Mouse (Mus musculus) naive thymus-derived CD4-positive, alpha-beta T cell, adult 2 months (primary cell): Measurements from ENCODE around the gene Lsamp.

ENCODE experiments used
- DNase-seq: peaks from one replicate; pipeline ENCODE4 v3.0.0-alpha.2; 2011; ENCODE audit warnings: low read depth

Gene Lsamp

DNA sequence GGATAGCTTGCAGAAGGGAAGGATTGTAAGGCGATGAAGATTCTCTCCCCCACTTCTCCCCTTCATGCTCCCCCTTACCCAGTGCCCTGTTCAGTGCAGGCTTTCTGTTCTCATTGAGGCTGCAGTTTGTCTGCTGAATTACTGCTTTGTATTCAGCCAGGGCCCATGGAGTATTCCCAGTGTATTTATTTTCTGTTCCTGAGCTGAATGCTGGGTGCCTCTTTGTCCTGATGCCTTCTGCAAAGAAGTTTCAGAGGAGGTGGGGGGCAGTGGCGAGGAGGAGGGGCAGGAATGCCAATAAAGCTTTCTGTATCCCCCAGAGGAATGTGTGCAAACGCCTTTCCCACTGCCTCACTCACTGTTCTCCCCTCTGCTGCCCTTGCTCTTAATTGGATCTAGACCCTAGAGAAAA is 1567.7 kb downstream of the Lsamp start:
- DNase-seq, result no peak

DNA sequence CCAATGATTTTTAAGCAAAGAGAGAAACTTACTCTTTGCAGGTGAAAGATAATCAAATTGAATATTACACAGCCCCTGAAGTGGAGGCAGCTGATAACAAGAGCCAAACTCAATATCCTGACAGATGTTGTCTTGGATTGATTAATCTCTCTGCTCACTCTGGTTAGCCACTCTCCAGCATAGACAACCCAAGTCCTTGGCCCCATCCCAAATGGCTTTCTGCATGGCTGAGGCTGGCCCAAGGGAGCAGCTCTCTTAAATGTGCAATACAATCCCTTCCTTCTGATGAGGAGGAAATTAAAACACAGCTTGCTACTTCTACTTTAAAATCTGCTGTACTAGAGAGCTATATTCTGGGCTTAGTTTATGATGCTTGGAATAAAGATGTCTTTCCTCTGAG is 1572.9 kb downstream of the Lsamp start:
- DNase-seq, result no peak

DNA sequence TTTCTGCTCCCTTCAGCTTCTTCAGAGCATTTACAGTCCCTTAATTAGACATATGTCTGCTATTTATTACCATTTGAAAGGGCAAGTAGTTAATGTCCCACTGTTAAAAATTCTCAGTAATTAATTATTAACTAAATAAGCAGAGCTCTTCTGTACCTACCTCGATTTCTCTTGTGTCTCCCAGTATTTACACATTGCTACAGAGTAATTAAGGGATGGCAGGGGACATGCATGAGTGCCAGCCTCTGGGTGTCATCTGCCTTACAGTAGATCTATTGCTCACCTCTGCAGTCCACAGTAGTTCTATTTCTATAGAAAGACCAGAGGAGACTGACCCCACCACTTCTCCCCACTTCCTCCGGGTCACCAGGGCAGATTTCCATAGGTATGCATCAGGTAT is 1581.1 kb downstream of the Lsamp start:
- no peak for DNase-seq

GRCm38 (mm10) chr16:41588675-41589301 is 1604.6 kb downstream of the Lsamp start:
- DNase-seq, result no peak

DNA sequence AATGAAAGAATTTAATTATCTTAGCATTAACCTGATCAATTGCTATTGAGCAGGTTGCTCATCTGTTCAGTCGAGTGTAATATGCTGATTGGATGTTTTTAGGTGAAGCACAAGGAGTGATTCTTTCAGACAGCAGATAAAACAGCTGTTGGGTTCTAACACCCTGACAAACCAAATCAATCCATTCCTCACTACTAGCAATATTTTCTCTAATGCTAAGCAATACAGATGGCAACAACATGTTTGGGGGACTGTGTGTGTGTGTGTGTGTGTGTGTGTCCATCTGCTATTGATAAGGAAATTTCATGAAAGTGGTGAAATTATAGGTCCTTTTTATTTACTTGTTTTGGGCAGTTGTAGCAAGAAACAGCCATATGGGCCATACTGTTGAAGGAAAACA is 1628.1 kb downstream of the Lsamp start:
- DNase-seq, result no peak

DNA sequence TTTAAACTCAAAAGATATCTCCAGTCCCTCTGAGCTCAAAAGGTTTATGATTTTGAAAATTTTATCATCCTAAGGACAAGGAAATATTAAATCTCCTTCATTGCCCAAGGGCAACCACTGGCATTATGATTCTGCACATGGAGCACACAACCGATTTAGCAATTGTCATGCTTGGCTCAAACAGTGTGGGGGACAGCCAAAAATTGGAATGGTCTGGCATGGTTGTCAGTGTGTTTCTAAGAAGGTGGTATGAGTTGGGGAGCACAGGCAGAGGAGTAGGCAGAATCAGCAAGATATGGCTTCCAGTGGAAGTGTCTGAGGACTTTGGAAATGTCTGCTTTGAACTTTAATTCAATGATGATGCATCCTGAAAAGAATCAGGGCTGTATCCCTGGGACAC is 1639.7 kb downstream of the Lsamp start:
- DNase-seq, result no peak

DNA sequence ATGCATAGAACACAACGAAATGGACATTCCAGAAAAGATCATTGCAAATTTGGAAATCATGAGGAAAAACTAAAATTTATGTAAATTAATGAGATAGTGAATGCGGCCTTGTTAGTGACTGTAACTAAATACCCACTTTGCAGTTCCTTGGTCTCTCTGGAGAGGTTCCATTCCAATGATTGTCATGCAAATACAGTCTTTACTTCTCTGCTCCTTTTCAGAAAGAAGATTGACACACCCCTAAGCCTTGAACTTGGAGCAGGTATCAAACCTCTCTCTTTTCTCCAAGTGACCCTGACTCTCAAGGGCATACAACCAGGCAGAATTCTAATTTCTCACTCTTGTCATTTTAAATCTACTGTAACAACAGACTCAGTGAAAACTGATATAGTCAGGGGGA is 1649.7 kb downstream of the Lsamp start:
- no peak for DNase-seq

- DNase-seq, result no peak
Measured at GRCm38 (mm10) chr16:41640876-41641275, 1656.7 kb downstream of the Lsamp start.

GRCm38 (mm10) chr16:41653261-41653660 is 1669.1 kb downstream of the Lsamp start:
- DNase-seq, result no peak

DNA sequence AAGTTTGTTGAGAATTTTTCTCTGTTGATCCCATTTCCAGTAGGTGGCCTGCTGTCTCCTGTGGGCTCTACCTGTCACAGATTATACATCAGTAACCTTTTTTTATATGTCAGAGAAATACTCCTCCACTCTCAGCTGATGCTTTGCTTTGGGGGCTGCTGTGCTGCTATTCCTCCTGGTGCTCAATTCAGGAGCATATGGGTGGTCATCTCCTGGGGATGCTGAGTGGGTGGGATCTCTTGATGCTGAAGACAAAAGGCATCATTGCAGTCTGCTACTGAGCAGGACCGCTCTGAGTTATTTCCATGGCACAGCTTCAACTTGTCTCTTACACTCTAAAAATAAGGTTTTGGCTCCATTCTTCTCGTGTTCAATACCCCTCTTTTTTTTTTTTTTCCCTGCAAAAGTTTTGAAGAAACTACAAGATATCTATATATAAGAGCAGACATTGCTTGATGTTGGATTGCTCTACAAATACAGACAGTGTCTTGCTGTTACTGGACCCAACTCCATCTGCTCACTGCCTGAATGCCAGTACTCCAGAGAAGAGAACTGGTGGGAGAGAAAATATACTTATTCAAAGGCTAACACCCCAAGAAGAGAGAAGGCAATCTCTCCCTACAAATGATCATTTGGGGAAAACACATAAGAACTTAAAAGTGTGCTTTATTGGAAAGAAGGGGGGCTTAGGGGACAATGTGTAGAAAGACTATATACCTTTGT is 1690.3 kb downstream of the Lsamp start:
- DNase-seq, result no peak

- no peak for DNase-seq
Measured at GRCm38 (mm10) chr16:41675774-41676173, 1691.6 kb downstream of the Lsamp start.

- no peak for DNase-seq
Measured at GRCm38 (mm10) chr16:41692435-41692834, 1708.3 kb downstream of the Lsamp start.

DNA sequence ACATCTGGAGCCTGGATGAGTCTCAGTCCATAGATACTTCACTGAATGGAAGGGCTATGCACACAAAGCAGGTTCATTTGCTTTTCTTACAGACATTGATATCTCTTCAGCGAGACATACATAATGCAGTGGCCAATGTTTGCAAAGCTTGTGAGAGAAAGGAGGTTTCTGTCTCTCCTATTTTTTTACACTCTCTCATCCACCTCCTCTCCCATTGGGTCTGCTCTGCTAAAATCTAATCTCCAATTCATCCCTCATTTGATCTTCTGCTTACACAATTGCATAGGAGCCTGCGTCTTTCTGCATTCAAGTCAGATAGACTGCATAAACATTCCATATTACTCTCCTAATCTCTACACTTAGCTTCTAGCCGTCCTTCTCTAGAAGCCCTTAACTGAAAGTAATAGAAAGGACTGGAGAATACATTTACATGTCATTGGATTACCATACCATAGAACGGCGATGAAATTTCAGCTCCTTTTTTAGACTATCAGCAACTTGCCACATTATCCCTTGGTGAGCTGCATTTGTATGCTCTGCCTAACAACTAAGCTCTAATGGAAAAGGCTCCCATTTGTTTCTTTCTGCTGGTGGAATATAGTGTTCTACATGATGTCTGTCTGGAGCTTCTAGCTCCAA is 1717.7 kb downstream of the Lsamp start:
- DNase-seq, result no peak

- no peak for DNase-seq
Measured at GRCm38 (mm10) chr16:41728900-41729585, 1744.9 kb downstream of the Lsamp start.

DNA sequence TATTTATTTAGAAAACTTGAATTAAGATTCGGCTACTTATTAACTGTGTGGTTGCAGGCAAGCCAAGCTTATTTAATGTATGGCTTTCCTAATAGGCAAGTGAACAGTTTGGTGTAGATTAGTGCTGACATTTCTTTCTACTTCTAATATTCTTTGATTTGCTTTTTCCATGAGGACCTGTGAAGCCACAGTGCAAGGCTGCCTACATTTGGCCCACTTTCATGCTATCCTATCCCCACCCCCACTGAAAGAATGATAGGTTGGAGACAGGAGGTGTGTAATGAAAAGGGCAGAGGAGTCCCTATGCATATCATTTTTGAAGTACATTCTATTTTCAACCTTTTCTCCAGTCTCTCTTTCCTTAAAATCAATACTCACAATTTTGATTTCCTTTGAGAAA is 1745.8 kb downstream of the Lsamp start:
- DNase-seq, result no peak

- DNase-seq, result no peak
Measured at GRCm38 (mm10) chr16:41745037-41745436, 1760.9 kb downstream of the Lsamp start.

GRCm38 (mm10) chr16:41746235-41746911 is 1762.2 kb downstream of the Lsamp start:
- no peak for DNase-seq

- no peak for DNase-seq
Measured at GRCm38 (mm10) chr16:41747874-41748273, 1763.7 kb downstream of the Lsamp start.

DNA sequence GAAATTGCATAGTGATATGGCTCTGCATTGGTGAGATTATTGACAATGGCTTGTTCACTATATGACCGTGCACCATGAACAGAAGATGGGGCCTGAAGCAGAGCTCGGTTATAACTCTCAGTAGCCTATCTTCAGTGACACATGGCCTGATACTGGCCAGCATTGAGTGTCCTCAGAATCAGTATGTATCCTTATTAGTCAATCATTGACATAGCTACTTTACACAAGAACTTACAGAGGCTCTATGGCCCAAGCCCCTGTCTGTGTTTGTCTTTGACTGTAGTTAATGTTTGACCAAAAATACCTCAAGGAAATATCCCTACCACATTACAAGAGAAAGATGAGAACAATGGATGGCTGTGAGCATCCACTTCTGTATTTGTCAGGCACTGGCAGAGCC is 1764.6 kb downstream of the Lsamp start:
- DNase-seq, result no peak

- DNase-seq, result no peak
Measured at GRCm38 (mm10) chr16:41764285-41764684, 1780.1 kb downstream of the Lsamp start.

GRCm38 (mm10) chr16:41771427-41772125 is 1787.4 kb downstream of the Lsamp start:
- DNase-seq, result no peak

- no peak for DNase-seq
Measured at GRCm38 (mm10) chr16:41777586-41777985, 1793.4 kb downstream of the Lsamp start.
